Comparison of ENCODE assay signal across 8 mouse cellular contexts in the genomic region with DNA sequence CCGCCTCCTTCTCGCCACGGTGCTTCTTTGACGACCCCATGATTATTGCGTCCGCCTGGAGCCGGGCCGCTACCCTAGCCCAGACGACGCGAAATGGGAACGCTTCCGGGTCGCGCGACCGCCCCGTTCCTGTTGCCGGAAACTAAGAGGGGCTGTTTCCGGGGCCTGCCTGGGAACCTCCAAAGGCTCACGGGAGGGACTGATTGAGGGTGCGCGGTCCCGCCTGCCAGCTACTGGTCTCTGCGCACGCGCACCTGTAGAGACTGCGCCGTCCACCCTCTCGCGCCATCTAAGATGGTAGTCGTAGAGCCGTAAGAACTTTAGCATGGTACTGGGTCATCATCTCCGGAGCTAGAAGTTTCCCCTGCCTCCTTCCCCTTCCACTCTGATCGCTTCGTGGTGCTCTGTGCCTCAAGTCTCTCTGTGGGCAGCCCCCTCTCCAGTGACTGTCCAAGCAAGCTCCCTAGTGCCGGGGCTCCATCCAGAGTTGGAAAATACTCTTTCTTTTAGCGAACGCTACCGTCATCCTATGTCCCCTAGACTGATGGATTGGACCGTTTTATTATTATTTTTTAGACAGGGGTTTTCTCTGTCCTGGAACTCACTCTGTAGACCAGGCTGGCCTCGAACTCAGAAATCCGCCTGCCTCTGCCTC. TPM values are rescaled to one million over a fixed set of nuclear protein-coding genes. Genes with fewer than 3 reads are reported as not detected.
DNase-seq lines count a peak whose midpoint lies in the region; ATAC-seq lines count a peak whose summit lies in the region.

Gene Sart1 (minus strand): TSS at position 116 of the 655 bp plus-strand sequence.

- ATAC-seq in megakaryocyte progenitor cell, adult 5-6 weeks (replicated peaks; ENCODE audit: poor library complexity): peak; percentile 90

- peak; percentile 97 for DNase-seq in adipocyte (ENCODE audit: low spot score)
- peak; percentile 98 for DNase-seq in embryo, embryonic 10 days (ENCODE audit: low spot score)
- DNase-seq in gastrocnemius, postnatal 10 days: peak; percentile 93
- peak; percentile 97 for DNase-seq in induced T-regulatory cell, adult 2 months (ENCODE audit: low read depth)
- peak; percentile 90 to 94 for DNase-seq in left cerebral cortex, adult 9 months (ENCODE audit: low spot score in 2 of 2)
- peak; percentile 95 for DNase-seq in right cerebral cortex, postnatal 14 days
- DNase-seq in urinary bladder, postnatal 36 days (ENCODE audit: low spot score in 2 of 2): peak; percentile 90 to 95

RNA-seq across cellular contexts. Expression of gene Sart1, which starts in this region (rescaled TPM):
- total RNA-seq in gastrocnemius, postnatal 10 days (2021): 10 to 100 TPM; 39.8 to 45.4 TPM
- 65.3 and 65.9 TPM in 2 replicates for total RNA-seq in megakaryocyte progenitor cell, adult 5-6 weeks (2015)
- 83.8 and 105 TPM in 2 replicates for total RNA-seq in megakaryocyte progenitor cell, adult 5-6 weeks (2017)

Comparison
In these comparisons a context has a peak if more than half of its experiments do, and no peak if none do; other contexts are left out.
1. Peak in every context shown above with its lines: DNase-seq and ATAC-seq.